Mouse (Mus musculus) retina, postnatal 1 day (tissue): ENCODE measurements at regions not wholly inside any gene's neighbourhood (a gene's known extent, or its start where the extent isn't known, plus 50 kb on each side); places are given as distances from the start of the nearest gene placed in this dataset.

Experiments used
- DNase-seq: peaks from one replicate; pipeline ENCODE4 v3.0.0-alpha.2; 2012

GRCm38 (mm10) chr14:91354201-91354600 is 2536.3 kb downstream of the Pcdh9 start:
- DNase-seq, result peak; percentile 1

DNA sequence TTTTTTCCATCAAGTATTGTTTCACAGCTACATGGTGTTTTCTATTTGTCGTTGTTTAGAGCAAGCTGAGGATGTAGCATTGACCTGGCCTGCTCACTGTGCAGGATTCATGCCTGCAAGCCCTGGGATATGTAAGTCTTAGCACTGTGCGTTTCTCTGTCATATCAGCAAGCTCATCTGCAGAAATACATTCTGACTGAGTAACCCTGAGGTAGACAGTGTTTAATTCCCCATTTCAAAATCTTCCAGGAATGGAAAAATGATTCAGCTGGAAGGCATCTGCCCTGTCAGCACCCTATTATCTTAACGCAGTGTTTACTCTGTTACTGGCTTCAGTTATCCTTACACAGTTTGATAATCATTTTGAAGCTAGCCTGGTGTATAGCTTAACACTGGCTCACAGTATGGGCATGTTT is 2563.8 kb downstream of the Pcdh9 start:
- DNase-seq, result peak; percentile 57
